Mouse (Mus musculus): ENCODE results near the gene Gpr156.
"Not testable (repeated sequence)": the region's sequence is repeated elsewhere in the genome, so short reads cannot be mapped to it uniquely, and the experiment has no call there.

Gene Gpr156

DNA sequence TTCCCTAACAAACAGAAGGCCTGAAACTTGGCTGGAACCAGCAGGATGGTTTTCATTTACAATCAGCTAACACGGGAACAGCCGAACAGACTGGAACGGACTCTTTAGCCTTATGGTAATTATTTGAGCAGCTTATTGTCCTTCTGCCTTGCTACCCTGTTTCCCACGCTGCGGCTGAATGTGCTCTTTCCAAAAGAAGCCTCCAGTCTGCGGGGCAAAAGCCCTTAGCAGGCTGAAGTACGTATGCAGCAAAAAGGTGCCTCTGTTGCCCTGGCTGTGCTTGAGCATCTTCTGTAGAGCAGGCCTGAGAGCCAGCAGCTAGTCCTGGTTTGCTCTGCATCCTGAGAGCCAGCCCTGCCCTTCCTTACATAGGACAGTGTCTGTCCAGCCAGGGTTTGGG is 83.9 kb downstream of the Gpr156 start:
- no peak for DNase-seq (ENCODE audit: low spot score in 2 of 2)

DNA sequence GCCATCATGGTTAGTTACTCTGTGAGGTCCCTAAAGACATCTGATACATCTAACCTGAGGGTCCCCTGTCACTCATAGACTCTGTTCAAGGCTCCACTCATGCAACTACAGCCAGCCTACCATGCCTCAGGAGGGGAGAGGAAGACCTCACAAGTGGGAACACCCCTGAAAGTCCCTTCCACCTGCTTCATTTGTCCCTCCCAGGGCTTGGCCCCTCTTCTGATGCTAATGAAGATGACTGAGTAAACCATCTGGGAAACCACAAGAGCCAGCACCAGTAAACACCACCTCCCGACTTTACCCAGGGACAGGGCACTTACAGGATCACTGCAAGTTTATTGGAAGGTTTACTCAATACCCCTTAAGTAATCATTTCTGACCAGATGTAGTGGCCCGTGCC is 85.5 kb downstream of the Gpr156 start:
- DNase-seq (ENCODE audit: low spot score in 2 of 2) = no peak

DNA sequence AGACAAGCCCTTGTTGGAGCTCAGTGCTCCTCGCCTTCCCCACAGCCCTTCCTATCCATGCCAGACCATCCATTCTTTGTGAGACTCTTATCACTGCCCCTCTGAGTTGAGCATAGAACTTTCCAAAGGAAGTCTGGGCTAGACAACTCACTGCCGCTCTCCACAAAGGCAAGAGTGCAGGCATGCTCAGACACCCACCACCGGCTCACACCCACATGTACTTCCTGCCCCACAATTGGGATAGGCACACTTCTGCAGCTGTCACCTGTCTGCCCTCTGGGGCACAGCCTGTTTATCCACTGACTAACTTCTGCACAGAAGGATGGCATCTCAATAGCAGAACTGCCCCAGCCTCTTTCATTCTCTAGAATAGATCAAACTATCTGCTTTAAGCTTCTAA is 86.2 kb downstream of the Gpr156 start:
- peak; percentile 69 to 77 for DNase-seq (ENCODE audit: low spot score in 2 of 2)

DNA sequence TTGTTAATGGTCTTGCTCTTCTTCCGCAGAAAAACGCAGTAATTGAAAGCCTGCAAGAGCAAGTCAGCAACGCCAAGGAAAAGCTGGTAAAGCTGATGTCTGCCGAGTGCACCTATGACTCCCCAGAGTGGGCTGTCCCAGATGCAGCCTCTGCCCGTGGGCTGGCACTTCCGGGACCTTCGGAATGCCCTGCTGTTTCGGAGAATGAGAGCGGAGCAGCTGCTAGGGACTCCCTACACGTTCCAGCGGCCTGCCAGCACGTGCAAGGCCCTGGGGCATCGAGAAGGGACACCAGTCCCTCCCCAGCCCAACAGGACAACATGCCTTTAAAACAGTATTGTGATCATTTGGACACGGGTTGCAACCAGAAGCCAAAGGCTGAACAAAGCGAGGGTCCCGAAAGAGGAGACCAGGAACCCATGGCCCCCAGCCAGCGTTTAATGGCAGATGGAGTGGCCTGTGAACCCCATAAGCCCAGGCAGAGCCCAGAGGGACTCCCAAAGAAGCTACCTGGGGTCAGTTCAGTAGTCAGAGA is 88.3 kb downstream of the Gpr156 start:
- DNase-seq (ENCODE audit: low spot score in 2 of 2) = no peak

DNA sequence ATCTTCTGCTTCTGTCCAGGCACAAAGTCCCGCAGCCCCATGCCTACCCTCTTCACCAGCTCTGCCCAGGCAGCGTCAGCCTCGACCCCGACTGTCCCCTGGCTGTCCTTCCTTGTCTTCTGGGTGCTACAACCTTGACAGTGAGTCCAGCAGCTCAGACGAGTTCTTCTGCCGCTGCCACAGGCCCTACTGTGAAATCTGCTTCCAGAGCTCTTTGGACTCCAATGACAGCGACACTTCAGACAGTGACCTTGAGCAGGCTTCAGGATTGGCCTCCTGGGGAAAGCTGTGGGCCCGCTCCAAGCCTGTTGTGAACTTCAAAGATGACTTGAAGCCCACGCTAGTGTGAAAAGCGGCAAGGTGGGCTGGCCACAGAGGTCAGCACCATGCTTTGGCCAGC is 89.2 kb downstream of the Gpr156 start:
- no peak for DNase-seq (ENCODE audit: low spot score in 2 of 2)

DNA sequence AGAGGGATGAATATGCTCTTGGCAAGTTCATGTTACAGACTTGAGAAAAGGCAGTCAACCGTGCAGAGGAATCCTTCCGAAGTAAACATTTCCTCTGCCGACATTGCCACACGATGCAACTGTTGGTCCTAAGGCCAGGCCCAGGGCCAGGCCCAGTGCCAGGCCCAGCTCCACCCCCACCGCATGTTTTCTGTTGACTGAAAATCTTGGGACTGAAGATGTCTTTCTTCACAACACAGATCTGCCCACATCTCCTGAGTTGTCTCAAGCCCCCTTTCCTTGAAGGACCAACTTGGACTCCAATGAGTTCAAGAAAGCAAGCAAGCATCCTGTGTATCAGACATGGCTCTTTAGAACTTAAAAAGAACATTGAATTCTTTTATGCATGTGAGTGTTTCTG is 92.1 kb downstream of the Gpr156 start:
- DNase-seq (ENCODE audit: low spot score in 2 of 2) = no peak

DNA sequence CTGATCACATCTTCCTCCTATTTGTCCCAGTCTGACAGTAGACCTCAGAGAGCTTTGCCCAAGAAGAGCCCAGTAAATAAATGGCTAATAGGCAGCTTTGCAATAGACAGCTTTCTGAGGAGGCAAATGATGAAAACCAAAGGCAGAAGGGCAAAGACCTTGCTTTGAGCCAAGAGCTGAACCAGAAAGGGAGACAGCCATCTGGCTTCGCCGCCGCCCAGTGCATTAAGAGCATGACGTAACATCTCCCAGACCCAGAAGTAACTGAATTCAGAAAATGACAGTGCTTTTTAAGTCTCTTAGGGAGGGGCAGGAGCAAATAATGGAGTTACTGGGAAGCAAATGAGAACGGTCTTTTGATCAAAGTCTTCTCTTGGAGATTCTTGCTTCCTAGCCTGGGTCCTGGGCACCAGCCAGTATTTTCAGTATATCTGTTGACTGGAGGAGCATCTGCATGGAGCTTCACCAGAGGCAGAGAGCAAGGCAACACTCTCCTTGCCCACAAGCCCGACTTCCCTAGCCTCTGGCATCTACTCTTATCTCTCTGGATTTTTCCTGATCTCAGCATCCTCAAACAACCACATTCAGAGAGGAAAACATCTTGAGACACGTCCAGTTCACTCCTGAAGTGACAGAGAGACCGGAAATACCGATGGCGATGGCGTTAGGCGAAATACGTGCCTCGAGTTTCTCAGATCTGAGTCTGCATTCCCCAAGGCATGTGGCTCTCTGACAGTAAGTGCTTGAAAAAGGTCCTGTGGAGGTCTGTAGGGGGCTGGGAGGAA is 92.9 kb downstream of the Gpr156 start:
- no peak for DNase-seq (ENCODE audit: low spot score in 2 of 2)

DNA sequence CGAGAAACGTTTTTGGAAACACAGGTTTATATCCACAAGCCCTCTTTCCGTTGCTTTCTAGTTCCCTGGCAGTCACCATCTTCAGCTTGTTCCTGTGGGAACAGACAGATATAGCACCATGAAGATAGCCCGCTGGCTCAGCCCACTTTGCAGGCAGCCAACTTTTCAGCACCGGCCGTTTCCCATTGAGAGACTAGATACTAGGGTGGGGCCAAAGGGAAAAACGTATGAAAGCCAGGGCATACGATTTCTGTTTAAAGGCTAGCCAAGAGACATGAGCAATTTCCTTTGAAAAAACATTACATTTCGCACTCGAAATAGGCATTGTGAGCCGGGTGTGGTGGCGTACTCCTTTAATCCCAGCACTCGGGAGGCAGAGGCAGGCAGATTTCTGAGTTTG is 95.2 kb downstream of the Gpr156 start:
- no peak for DNase-seq (ENCODE audit: low spot score in 2 of 2)

DNA sequence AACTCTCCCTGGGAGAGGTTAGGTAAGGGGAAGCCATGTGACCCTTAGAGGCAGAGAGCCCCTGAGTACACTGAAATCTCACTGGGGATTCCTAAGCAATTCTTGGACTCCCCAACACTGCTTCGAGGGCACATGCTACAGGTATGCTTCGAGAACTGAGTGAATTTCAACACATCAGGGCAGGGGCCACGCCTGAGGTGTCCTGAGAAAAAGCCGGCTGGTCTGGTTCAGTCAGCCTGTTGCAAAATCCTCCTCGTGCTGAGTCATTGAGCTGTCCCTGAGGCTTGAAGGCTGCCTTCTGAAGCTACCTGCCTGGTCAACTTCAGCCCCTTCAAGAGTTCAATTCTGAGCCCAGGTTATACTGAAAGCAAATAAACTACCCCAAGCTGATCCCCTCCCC is 96.1 kb downstream of the Gpr156 start:
- no peak for DNase-seq (ENCODE audit: low spot score in 2 of 2)

DNA sequence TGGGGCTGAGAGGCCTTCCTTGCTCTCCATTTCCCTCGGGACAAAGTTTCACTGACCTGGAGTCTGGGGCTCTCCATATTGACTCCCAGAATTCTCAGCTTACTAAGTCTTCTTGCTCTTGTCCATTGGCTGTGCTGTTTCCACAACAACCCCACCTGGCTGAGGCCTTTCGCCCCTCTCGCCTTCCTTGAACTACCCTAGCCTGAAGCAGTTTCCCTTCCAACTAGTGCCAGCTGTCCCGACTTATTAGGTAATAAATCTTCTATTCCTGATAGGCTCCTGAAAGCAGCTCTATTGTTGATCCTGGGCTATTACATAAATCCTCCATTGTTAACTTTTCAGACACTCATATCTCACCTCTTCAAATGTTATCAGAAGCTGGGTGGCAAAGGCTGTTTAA is 96.6 kb downstream of the Gpr156 start:
- DNase-seq (ENCODE audit: low spot score in 2 of 2) = no peak

DNA sequence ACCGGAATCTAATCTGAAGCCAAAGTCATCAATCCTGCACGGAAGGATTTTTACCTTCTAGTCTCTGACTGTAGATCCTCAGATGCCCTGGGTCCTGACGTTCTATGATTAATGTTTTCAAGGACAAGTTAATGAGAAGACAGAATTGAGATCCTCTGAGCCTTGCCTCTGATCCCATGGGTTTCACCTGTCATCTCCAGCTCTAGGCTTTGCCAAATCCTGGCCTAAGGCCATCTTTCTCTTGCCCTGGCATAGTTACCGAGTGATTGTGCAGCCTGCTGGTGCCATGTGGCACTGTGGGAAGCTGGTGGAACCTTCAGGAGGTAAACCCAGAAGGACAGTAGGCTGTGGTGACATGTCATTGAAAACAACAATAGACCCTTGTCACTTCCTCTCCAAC is 98.7 kb downstream of the Gpr156 start:
- no peak for DNase-seq (ENCODE audit: low spot score in 2 of 2)

DNA sequence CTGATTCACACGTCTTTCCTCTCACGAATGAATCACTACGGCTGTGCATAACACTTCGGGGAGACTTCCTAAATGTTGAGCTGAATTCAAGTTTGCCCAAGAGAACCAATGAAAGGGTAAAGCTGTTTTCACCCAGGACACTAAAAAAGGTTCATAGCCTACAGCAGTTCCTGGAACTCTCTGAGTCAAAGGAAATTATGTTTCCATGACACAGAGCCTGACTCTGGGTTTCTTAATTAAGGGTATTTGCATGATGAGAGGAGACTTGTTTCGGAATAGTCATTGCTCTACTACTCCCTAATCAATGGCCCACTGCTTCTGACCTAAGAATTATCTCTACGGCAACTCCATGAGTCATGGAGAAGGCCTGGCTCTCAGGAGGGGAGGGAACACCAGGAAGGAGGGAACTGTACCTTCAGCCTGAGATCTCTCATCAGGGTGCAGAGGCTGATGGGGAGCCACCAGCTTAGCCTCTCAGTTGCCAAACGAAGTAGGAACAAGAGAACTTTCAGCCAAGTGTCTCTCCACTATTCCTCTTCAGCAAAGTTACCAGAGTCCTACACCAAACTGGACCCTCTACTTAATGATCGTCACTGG is 100.7 kb downstream of the Gpr156 start:
- DNase-seq (ENCODE audit: low spot score in 2 of 2) = no peak

DNA sequence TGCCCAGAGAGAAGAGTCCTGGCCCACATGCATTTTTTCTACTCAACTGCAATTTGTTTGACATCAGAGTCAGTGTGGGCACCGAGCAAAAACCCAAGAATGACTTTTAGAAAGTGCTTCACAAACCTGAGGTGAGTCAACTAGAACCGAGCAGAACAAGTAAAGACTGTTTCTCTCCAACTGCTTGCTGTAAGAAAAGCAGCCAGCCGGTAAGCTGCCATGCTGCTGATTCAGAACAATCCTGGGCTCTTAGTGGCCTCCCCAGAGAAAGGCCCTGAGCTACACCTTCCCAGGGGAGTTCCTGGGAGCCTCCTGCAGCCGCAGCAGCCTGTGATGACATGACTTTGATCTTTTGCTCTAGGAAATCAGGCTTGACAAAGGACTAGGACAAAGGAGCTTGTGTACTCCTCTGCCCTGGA is 101.7 kb downstream of the Gpr156 start:
- no peak for DNase-seq (ENCODE audit: low spot score in 2 of 2)

DNA sequence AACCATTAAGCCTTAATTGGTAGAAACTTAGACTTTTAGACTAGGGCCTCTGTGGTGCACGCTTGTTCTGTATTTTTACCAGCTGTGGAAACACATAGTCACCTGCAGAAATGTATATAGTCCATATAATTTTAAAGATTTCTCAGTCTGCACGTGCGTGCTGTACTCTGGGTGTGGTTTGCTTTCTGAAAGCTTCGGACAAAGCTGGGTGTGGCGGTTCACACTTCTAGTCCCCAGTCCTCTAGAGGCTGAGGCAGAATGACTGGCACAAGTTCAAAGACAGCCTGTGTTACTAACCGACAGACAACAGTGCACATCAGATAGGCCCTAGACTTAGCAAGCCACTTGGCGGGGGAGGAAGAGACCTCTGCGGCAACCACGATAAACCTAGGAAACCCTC is 116.3 kb downstream of the Gpr156 start:
- DNase-seq (ENCODE audit: low spot score in 2 of 2) = no peak

DNA sequence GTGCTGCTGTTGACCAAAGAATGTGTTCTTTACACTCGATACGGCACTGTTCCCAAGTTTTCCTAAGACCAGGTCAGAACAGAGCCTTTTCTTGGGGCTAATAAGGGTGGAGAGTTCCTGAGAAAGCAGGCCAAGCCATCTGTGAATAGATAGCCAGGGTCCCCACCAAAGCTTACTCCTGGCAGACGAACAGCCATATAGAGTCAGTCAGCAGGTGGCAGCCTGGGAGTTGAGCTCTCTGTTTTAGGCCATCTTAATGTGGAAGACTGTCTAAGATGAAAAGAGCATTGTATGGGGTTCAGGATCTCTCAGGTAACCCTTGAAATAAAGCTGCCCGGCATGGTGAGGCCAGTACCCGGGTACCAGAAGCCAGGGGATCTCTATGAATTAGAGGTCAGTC is 116.8 kb downstream of the Gpr156 start:
- DNase-seq (ENCODE audit: low spot score in 2 of 2) = peak in 1 of 2 experiments; percentile 6

DNA sequence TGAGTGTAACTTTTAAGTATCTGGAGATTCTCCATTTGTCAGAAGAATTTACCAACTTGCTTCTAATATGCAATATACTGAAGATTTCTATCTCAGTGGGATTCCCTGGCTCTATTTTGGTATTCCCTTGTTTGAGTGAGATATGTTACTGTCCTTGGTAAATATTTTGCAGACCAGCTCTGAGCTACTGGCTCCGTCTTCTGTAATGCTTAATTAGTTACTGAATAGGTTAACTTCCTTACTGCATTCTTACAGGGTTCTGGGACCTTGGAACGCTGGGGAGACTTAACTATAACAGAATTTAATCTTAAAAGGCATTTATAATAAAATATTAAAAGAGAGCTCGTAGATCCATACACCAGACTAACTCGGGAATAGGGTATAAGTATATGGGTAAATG is 121.8 kb downstream of the Gpr156 start:
- not testable (repeated sequence) for DNase-seq (ENCODE audit: low spot score in 2 of 2)

DNA sequence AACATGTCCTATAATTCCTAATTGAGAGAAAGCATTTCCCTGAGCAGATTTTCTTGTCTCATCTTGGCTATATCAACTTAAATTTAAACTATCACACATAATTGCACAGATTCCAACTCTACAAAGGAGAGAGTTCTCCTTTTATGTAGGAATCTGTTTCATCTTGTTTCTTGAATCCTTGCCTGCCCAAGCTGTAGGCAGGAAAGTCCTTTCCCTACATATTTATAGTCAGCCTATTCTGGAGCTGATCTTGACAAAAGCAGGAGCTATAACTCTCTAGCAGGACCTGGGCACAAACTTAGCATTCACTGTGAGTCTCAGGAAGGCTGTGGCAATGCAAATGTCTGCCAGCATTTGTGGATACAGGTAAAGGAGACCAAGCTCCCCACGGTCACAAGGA is 125.9 kb downstream of the Gpr156 start:
- DNase-seq (ENCODE audit: low spot score in 2 of 2) = no peak

DNA sequence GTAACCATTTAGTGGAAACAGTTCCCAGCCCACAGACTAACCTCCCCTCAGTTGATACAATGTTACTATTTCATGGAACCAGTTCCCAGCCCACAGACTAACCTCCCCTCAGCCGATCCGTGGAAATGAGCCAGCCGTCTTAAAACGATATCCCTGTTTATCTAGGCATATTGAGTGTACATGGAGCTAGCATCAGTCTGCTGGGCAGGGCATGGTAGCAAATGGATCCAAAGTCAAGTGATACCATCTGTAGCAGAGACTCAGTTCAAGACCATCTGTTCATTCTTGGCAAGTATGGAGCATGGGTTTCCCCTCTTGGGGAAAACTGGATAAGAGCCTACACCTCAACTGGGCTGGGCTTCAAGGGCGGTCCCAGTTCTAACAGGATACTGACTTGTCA is 128.3 kb downstream of the Gpr156 start:
- DNase-seq (ENCODE audit: low spot score in 2 of 2) = no peak

DNA sequence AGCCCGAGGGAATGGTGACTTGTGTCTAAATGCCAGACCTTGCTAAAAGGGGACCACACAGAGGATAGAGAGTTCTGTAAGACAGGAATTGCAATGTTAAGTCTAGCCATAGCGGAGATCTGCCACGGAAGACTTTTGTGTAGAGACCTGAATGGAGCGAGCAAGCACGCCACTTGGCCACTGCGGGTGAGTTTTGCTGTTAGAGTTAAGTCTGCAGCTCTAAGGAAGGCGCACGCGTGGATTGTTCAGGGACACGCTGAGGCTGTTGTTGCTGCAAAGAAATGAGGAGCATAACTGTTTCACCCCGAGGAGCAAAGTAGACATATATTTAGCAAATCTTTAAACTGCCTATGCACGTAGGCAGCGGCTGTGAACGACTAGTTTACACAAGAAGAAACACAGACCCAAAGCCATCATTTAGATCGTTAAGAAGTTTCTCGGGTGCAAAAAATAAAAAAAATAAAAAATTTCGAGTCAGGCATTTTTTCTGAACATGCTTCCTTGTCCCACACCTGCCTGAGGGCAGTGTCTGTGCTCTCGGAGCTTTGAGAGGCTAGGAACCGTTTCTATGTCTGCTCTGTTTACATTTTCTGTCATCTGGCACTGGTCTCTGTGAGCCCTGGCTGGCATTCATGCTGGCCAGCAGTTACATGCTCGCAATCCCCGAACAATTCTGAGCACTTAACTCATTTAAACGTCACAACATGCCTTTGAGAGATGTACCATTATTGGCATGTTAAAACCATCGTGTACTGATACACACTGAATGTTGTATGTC is 131.7 kb downstream of the Gpr156 start:
- no peak for DNase-seq (ENCODE audit: low spot score in 2 of 2)

Data from thymus, postnatal 10 days (tissue).